ENCODE assay signal across 13 mouse cellular contexts in the genomic region with DNA sequence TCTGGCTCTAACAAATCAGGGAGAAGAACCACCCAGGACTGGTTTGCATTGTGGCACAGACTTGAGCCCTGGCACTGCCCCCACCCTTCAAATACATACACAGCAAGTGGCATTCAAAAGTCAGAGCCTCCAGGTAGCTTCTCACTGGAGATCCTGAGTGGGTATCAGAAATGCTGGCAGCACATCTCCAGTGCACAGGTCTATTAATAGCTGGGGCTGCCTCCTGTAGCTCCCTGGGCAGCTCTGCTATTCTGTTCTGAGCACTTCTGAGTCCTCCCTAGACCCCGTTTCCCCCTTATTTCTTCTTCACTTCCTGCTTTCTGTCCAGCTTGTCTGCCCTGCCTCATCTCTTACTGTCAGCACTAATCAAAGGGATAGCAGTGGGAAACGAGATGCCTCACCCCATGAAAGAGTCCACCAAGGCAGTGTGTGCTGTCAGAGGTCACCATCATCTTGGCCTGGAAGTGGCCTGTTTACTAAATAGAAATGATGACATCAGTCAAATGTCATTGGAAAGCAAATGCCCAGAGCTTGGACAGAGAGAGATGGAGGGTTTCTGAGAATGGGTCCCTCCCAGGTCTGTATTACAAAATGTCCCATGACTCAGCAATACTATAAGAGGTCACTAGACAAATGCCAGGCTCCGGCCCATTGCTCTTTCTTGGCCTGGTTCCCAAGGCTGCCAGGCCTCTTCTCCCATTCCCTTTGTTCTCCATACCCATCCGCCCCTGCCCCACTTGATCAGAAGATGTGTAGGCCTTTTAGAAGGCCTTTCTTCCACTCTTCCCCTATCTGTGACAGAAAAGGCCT. TPM values are rescaled to one million over a fixed set of nuclear protein-coding genes. Genes with fewer than 3 reads are reported as not detected.
DNase-seq lines count a peak whose midpoint lies in the region; ATAC-seq and TF ChIP-seq lines count a peak whose summit lies in the region.
"Had no signal": no experiment of that assay in that cellular context is flagged by ENCODE, and none has a peak within 500 bp of the region (broad histone marks: within the 10 kb centered on the region; RNA-seq: fewer than 3 reads in every experiment).

No protein-coding gene starts in this region.

- in situ Hi-C loops in ES-E14 (cut with MboI; ENCODE audit: low sequenced_read_pairs in 2 of 2, unreplicated experiment in 2 of 2): no loop called here

- ATAC-seq in kidney, embryonic 14.5 days (ENCODE audit: low FRiP score, low TSS enrichment): no peak
- ATAC-seq in heart, embryonic 15.5 days (replicated peaks; ENCODE audit: insufficient number of reproducible peaks, insufficient read depth, low FRiP score, low read depth): no peak
- no peak for ATAC-seq in monocyte, adult 5-6 weeks (replicated peaks; ENCODE audit: insufficient number of reproducible peaks, low FRiP score, low TSS enrichment, poor library complexity, severe bottlenecking)
- ATAC-seq in forebrain, embryonic 15.5 days (replicated peaks): no peak
- no peak for ATAC-seq in midbrain, embryonic 15.5 days (replicated peaks)
- ATAC-seq: activated CD4-positive, CD25-positive, alpha-beta regulatory T cell, adult 4 months had no signal

- no peak overlapping the region for H3K4me3 ChIP-seq in kidney, embryonic 14.5 days (ENCODE audit: low read length)
- no peak overlapping the region for H3K4me3 ChIP-seq in ES-E14 (ENCODE audit: insufficient read depth in 1 of 2, low read depth in 1 of 2, low read length in 2 of 2, poor library complexity in 1 of 2, severe bottlenecking in 1 of 2)
- H3K4me3 ChIP-seq in heart, embryonic 15.5 days: no peak overlapping the region
- H3K4me3 ChIP-seq in forebrain, embryonic 15.5 days: no peak overlapping the region
- H3K4me3 ChIP-seq in midbrain, embryonic 15.5 days: no peak overlapping the region
- H3K4me3 ChIP-seq: erythroblast, embryonic 14.5 days; neural tube, embryonic 12.5 days had no signal

- no peak overlapping the region for H3K4me2 ChIP-seq in kidney, embryonic 14.5 days (replicated peaks; ENCODE audit: low read depth, low read length)
- H3K4me2 ChIP-seq in heart, embryonic 15.5 days: peak overlapping the region; percentile 3; the same call in 1 of the 2 replicates
- no peak overlapping the region for H3K4me2 ChIP-seq in forebrain, embryonic 15.5 days (replicated peaks)
- no peak overlapping the region for H3K4me2 ChIP-seq in midbrain, embryonic 15.5 days
- H3K4me2 ChIP-seq: neural tube, embryonic 12.5 days had no signal

- H3K27me3 ChIP-seq in kidney, embryonic 14.5 days (ENCODE audit: control insufficient read depth, insufficient read depth, low read length): no peaks in the 10 kb centered on the region
- no peaks in the 10 kb centered on the region for H3K27me3 ChIP-seq in heart, embryonic 15.5 days
- H3K27me3 ChIP-seq in forebrain, embryonic 15.5 days: no peaks in the 10 kb centered on the region
- no peaks in the 10 kb centered on the region for H3K27me3 ChIP-seq in midbrain, embryonic 15.5 days (replicated peaks)
- H3K27me3 ChIP-seq: CH12.LX; neural tube, embryonic 12.5 days had no signal

- DNase-seq in kidney, adult 11 months: peak; percentile 59
- DNase-seq in ES-E14 (ENCODE audit: low read depth, low spot score): no peak
- peak; percentile 70 for DNase-seq in adrenal gland, postnatal 10 days
- DNase-seq: cerebellum, postnatal 10 days had no signal

- H3K4me1 ChIP-seq in kidney, embryonic 14.5 days (ENCODE audit: control insufficient read depth, insufficient read depth, low read length): 0 out of 2 replicates have a peak, but pooled peaks cover 3% of the 10 kb centered on the region
- no peaks in the 10 kb centered on the region for H3K4me1 ChIP-seq in ES-E14 (ENCODE audit: control insufficient read depth in 2 of 2, insufficient read depth in 2 of 2, low read length in 2 of 2, poor library complexity in 1 of 2)
- peaks cover 31% of the 10 kb centered on the region for H3K4me1 ChIP-seq in heart, embryonic 15.5 days (replicated peaks)
- peaks cover 14% of the 10 kb centered on the region for H3K4me1 ChIP-seq in forebrain, embryonic 15.5 days
- peaks cover 13% of the 10 kb centered on the region for H3K4me1 ChIP-seq in midbrain, embryonic 15.5 days

- no peaks in the 10 kb centered on the region for H3K9me3 ChIP-seq in kidney, embryonic 14.5 days (ENCODE audit: control insufficient read depth, low read length)
- H3K9me3 ChIP-seq in ES-E14 (ENCODE audit: control insufficient read depth, insufficient read depth, low read depth, low read length): no peaks in the 10 kb centered on the region
- no peaks in the 10 kb centered on the region for H3K9me3 ChIP-seq in heart, embryonic 15.5 days (replicated peaks)
- no peaks in the 10 kb centered on the region for H3K9me3 ChIP-seq in forebrain, embryonic 15.5 days
- H3K9me3 ChIP-seq in midbrain, embryonic 15.5 days: no peaks in the 10 kb centered on the region
- H3K9me3 ChIP-seq: neural tube, embryonic 12.5 days had no signal

- H3K27ac ChIP-seq in kidney, embryonic 14.5 days (ENCODE audit: low read depth, low read length): no peak overlapping the region
- H3K27ac ChIP-seq in ES-E14 (ENCODE audit: insufficient read depth, low read depth, low read length, poor library complexity, severe bottlenecking): no peak overlapping the region
- H3K27ac ChIP-seq in heart, embryonic 15.5 days: peak overlapping the region; percentile 75
- H3K27ac ChIP-seq in forebrain, embryonic 15.5 days (replicated peaks): no peak overlapping the region
- no peak overlapping the region for H3K27ac ChIP-seq in midbrain, embryonic 15.5 days
- H3K27ac ChIP-seq: neural tube, embryonic 12.5 days had no signal

- no peak overlapping the region for H3K9ac ChIP-seq in kidney, embryonic 14.5 days (ENCODE audit: low read depth, low read length)
- H3K9ac ChIP-seq in ES-E14 (ENCODE audit: insufficient read depth, low read depth, low read length, poor library complexity, severe bottlenecking): no peak overlapping the region
- H3K9ac ChIP-seq in heart, embryonic 15.5 days: no peak overlapping the region
- H3K9ac ChIP-seq in forebrain, embryonic 15.5 days (replicated peaks): no peak overlapping the region
- H3K9ac ChIP-seq in midbrain, embryonic 15.5 days: no peak overlapping the region
- H3K9ac ChIP-seq: neural tube, embryonic 12.5 days had no signal

- H3K36me3 ChIP-seq in kidney, embryonic 14.5 days (ENCODE audit: control insufficient read depth, insufficient read depth, low read length): no peaks in the 10 kb centered on the region
- no peaks in the 10 kb centered on the region for H3K36me3 ChIP-seq in ES-E14 (ENCODE audit: control insufficient read depth, insufficient read depth, low read length, poor library complexity, severe bottlenecking)
- no peaks in the 10 kb centered on the region for H3K36me3 ChIP-seq in heart, embryonic 15.5 days
- no peaks in the 10 kb centered on the region for H3K36me3 ChIP-seq in forebrain, embryonic 15.5 days
- H3K36me3 ChIP-seq in midbrain, embryonic 15.5 days (replicated peaks): no peaks in the 10 kb centered on the region
- H3K36me3 ChIP-seq: neural tube, embryonic 12.5 days had no signal

- WGBS in kidney, embryonic 14.5 days: 67% methylated on average over 4 of the region's 4 CpGs
- WGBS in heart, embryonic 15.5 days: 29% methylated on average over 4 of the region's 4 CpGs
- 65% methylated on average over 4 of the region's 4 CpGs for WGBS in forebrain, embryonic 15.5 days
- 68% methylated on average over 4 of the region's 4 CpGs for WGBS in midbrain, embryonic 15.5 days

TF ChIP-seq in ES-E14, 5 proteins besides CTCF, POLR2A, EP300 and RAD21:
- TF ChIP-seq HCFC1 (IDR thresholded peaks at IDR 0.05; ENCODE audit: borderline replicate concordance, insufficient read depth, low read length) (no peak), CHD2 (IDR thresholded peaks at IDR 0.05; ENCODE audit: low read depth, low read length) (no peak), ZNF384 (IDR thresholded peaks at IDR 0.05; ENCODE audit: low read depth, low read length) (no peak), ZC3H11A (IDR thresholded peaks at IDR 0.05; ENCODE audit: borderline replicate concordance, low read depth, low read length) (no peak), MAFK (IDR thresholded peaks at IDR 0.05; ENCODE audit: insufficient read depth, low read depth, low read length) (0 out of 2 replicates have a peak, but pooled peaks have one; percentile 3)

RNA-seq across cellular contexts. Expression of gene Bod1, which starts 46.4 kb away (rescaled TPM):
- polyA plus RNA-seq in kidney, embryonic 14.5 days (2014; fragmentation: Nextera tagmentation; extraction: Ambion mirVana): 104 and 107 TPM in 2 replicates
- 52.5 and 72.3 TPM in 2 replicates for total RNA-seq in ES-E14 (2012; rRNA removed)
- total RNA-seq in adrenal gland, postnatal 10 days (2021): 10 to 100 TPM; 58.1 to 61.2 TPM
- 65.0 and 74.7 TPM in 2 replicates for polyA plus RNA-seq in heart, embryonic 15.5 days (2015; fragmentation: Nextera tagmentation; extraction: Ambion mirVana)
- total RNA-seq in monocyte, adult 5-6 weeks (2017): 10.8 to 18.3 TPM (median 12.3 TPM) in 3 replicates
- polyA plus RNA-seq in forebrain, embryonic 15.5 days (2015; fragmentation: Nextera tagmentation; extraction: Ambion mirVana): 156 and 163 TPM in 2 replicates
- polyA plus RNA-seq in midbrain, embryonic 15.5 days (2015; fragmentation: Nextera tagmentation; extraction: Ambion mirVana): 138 and 148 TPM in 2 replicates
